Mouse (Mus musculus) WW6 (cell line): ENCODE data around the gene Inka2.
"Not testable (repeated sequence)": the region's sequence is repeated elsewhere in the genome, so short reads cannot be mapped to it uniquely, and the experiment has no call there.

Experiments used
- DNase-seq: peaks from one replicate; pipeline ENCODE4 v3.0.0-alpha.2; 2013; ENCODE audit warnings: low read depth, low spot score

Inka2 gene

GRCm38 (mm10) chr3:105696387-105697147 lies 7.8 kb upstream of the Inka2 start:
- no peak for DNase-seq

- DNase-seq: no peak
Measured at GRCm38 (mm10) chr3:105697148-105697441, 7.3 kb upstream of the Inka2 start.

- DNase-seq: no peak
Measured at GRCm38 (mm10) chr3:105698311-105698710, 6.1 kb upstream of the Inka2 start.

GRCm38 (mm10) chr3:105699241-105699933 lies 5.0 kb upstream of the Inka2 start:
- no peak for DNase-seq

GRCm38 (mm10) chr3:105700786-105701185 lies 3.6 kb upstream of the Inka2 start:
- DNase-seq: not testable (repeated sequence)

GRCm38 (mm10) chr3:105701399-105701798 lies 3.0 kb upstream of the Inka2 start:
- no peak for DNase-seq

- DNase-seq: no peak
Measured at GRCm38 (mm10) chr3:105703571-105703970, 828 bp upstream of the Inka2 start.

- DNase-seq: no peak
Measured at GRCm38 (mm10) chr3:105705061-105705549, 706 bp downstream of the Inka2 start.

- DNase-seq: no peak
Measured at GRCm38 (mm10) chr3:105705561-105705960, 1.2 kb downstream of the Inka2 start.

GRCm38 (mm10) chr3:105706366-105707020 lies 2.1 kb downstream of the Inka2 start:
- DNase-seq: no peak

GRCm38 (mm10) chr3:105707590-105707989 lies 3.2 kb downstream of the Inka2 start:
- DNase-seq: no peak

- no peak for DNase-seq
Measured at GRCm38 (mm10) chr3:105710246-105710645, 5.8 kb downstream of the Inka2 start.

GRCm38 (mm10) chr3:105711741-105712140 lies 7.3 kb downstream of the Inka2 start:
- DNase-seq: no peak

GRCm38 (mm10) chr3:105712827-105713226 lies 8.4 kb downstream of the Inka2 start:
- DNase-seq: no peak

- DNase-seq: no peak
Measured at GRCm38 (mm10) chr3:105714091-105714819, 9.9 kb downstream of the Inka2 start.

- DNase-seq: no peak
Measured at GRCm38 (mm10) chr3:105714820-105715167, 10.4 kb downstream of the Inka2 start.

GRCm38 (mm10) chr3:105716353-105717000 lies 12.1 kb downstream of the Inka2 start:
- no peak for DNase-seq

GRCm38 (mm10) chr3:105717856-105718555 lies 13.6 kb downstream of the Inka2 start:
- no peak for DNase-seq

GRCm38 (mm10) chr3:105718746-105719145 lies 14.3 kb downstream of the Inka2 start:
- no peak for DNase-seq

- DNase-seq: no peak
Measured at GRCm38 (mm10) chr3:105719979-105720378, 15.6 kb downstream of the Inka2 start.

GRCm38 (mm10) chr3:105720514-105720913 lies 16.1 kb downstream of the Inka2 start:
- no peak for DNase-seq
